Mouse (Mus musculus) T-cell, adult 66 days (primary cell): ENCODE results near the gene Zfp60. TPM values are rescaled to one million over a fixed set of nuclear protein-coding genes. Genes with fewer than 3 reads are reported as not detected.

Source experiments
- total RNA-seq, 2 experiments: library from RNA; stranded (reverse); gene quantifications; 3 replicates in 1 of 2; 4 replicates in 1 of 2; pipeline ENCODE4 v1.2.4; 2023

Zfp60 gene
- total RNA-seq = 10 to 100 TPM; 14.3 to 20.1 TPM

DNA sequence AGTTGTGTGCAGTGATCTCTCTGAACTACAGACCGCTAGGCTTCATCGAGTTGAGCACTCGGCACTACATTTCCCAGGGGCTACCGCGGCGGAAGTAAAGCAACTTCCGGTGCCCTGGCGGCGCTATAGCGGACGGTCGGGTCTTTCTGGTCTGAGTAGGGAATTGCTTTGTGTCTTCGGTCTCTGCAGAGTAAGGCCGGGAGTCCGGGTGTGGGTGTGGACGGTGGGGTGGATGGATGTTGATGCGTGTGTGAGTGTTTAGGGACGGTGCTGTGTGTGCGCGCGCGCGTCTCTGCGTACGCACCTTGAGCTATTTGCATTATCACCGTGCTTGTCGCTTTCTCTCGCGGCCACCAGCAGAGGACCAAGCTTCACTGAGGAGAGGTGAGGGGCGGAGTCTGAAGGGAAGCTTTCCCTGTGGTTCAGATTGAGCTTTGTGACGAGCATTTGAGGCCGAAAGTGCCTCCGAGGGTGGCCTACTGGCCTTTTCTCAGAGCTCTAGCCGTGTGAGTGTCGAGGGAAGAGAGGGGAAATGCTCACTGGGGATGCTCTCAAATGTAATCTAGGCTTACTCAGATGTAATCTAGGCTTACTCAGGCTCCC is at the start of gene Zfp60:
Gene Zfp60 (plus strand): TSS at position 109 of the 603 bp plus-strand sequence.

DNA sequence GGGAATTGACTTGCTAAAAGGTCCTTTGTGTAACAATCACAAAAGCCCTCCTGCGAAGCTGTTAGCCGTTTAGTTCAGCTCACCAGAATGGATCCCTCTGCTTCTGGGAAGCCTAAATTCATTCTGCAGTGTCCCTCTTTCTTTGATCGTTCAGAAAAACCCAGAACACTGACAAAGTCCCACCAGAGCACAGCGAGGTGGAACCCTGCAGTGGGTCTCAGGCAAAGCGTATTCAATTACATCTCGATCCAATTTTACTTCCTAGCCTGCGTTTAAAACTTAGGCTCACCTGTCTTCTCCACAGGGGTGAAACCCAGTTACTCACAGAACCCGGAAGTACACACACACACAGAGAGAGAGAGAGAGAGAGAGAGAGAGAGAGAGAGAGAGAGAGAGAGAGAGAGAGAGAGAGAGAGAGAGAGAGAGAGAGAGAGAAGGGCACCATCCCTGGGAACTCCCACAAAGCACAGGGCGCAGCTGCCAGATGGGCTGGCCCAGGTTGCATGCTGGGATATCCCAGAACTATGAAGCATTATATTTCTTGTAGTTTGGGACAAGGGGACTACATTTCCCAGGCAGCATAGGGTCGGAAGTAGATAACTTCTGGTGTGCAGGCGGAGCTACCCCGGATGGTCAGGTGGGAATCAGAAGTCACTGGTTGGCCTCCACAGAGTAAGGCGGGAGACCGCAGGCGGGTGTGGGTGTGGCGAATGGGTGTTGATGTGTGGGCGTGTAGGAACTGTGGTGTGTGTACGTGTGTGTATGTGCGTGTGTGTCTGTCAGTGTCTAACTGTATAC is 42.2 kb upstream of the Zfp60 start, which contains the start of gene Zfp607b:
Gene Zfp607b (plus strand): TSS at position 526 of the 798 bp plus-strand sequence.

Other genes with a start within 250 kb of the Zfp60 start
- 10 to 100 TPM; 32.9 to 42.1 TPM for gene Sertad1, start 244.5 kb upstream of the Zfp60 start, total RNA-seq
- gene Prx, start 232.1 kb upstream of the Zfp60 start, total RNA-seq = 1 to 10 TPM; 1.5 to 1.6 TPM
- gene Hipk4, start 208.1 kb upstream of the Zfp60 start, total RNA-seq = under 1 TPM; 0.21 to 0.55 TPM
- 100 to 1,000 TPM; 117 to 120 TPM for gene Pld3, start 178.2 kb upstream of the Zfp60 start, total RNA-seq
- gene 2310022A10Rik, start 178.2 kb upstream of the Zfp60 start, total RNA-seq = 10 to 100 TPM; 23.2 to 28.0 TPM
- 100 to 1,000 TPM; 142 to 145 TPM for gene Akt2, start 139.8 kb upstream of the Zfp60 start, total RNA-seq
- gene Ttc9b, start 77.5 kb upstream of the Zfp60 start, total RNA-seq = under 1 TPM in 1 of 2 experiments, not detected in 1; 0.35 TPM
- 10 to 100 TPM; 14.4 to 21.8 TPM for gene Map3k10, start 56.8 kb upstream of the Zfp60 start, total RNA-seq
- 1 to 10 TPM; 1.3 to 1.9 TPM for gene Zfp607b, start 42.0 kb upstream of the Zfp60 start, total RNA-seq
- 10 to 100 TPM in 1 of 2 experiments, 1 to 10 TPM in 1; 9.5 to 13.4 TPM for gene Zfp626, start 75.8 kb downstream of the Zfp60 start, total RNA-seq
- gene Zfp59, start 107.2 kb downstream of the Zfp60 start, total RNA-seq = 1 to 10 TPM; 4.7 to 6.3 TPM
- gene Zfp607a, start 126.1 kb downstream of the Zfp60 start, total RNA-seq = 10 to 100 TPM; 19.7 to 22.0 TPM
- gene Zfp974, start 198.1 kb downstream of the Zfp60 start, total RNA-seq = 10 to 100 TPM; 10.2 to 10.3 TPM
- 10 to 100 TPM; 12.8 to 16.4 TPM for gene Zfp780b, start 247.8 kb downstream of the Zfp60 start, total RNA-seq